Mouse (Mus musculus) liver, embryonic 13.5 days (tissue): Measurements from ENCODE around the gene Sh3bp2. TPM values are rescaled to one million over a fixed set of nuclear protein-coding genes. Genes with fewer than 3 reads are reported as not detected.

Experiments
- ATAC-seq: fragments of 200-750 bp; cut with Nextera tagmentation; 2 replicates; pipeline ENCODE4 v1.8.0; 2017; ENCODE audit warnings: low read depth, mild to moderate bottlenecking, moderate number of reproducible peaks, moderate library complexity
- DNase-seq: peaks from one replicate; pipeline ENCODE4 v3.0.0; 2022
- H3K27ac ChIP-seq: fragments of 300-500 bp; sonication (generic); 2 replicates; pipeline ENCODE4 v1.5.1; 2015; ENCODE audit warnings: moderate library complexity, mild to moderate bottlenecking, inconsistent platforms
- H3K27me3 ChIP-seq: fragments of 300-500 bp; sonication (generic); 2 replicates; pipeline ENCODE4 v1.6.1; 2015; ENCODE audit warnings: mild to moderate bottlenecking, inconsistent platforms
- H3K36me3 ChIP-seq: fragments of 300-500 bp; sonication (generic); 2 replicates; pipeline ENCODE4 v1.6.1; 2015; ENCODE audit warnings: mild to moderate bottlenecking, inconsistent platforms
- H3K4me1 ChIP-seq: fragments of 300-500 bp; sonication (generic); replicated peaks from 2 replicates; pipeline ENCODE4 v1.6.1; 2015; ENCODE audit warnings: inconsistent platforms
- H3K4me2 ChIP-seq: fragments of 300-500 bp; sonication (generic); 2 replicates; pipeline ENCODE4 v1.6.1; 2015; ENCODE audit warnings: inconsistent platforms, mild to moderate bottlenecking, moderate library complexity
- H3K4me3 ChIP-seq: fragments of 300-500 bp; sonication (generic); replicated peaks from 2 replicates; pipeline ENCODE4 v1.5.1; 2015; ENCODE audit warnings: mild to moderate bottlenecking, inconsistent platforms
- H3K9ac ChIP-seq: fragments of 300-500 bp; sonication (generic); 2 replicates; pipeline ENCODE4 v1.6.1; 2015; ENCODE audit warnings: mild to moderate bottlenecking, inconsistent platforms
- H3K9me3 ChIP-seq: fragments of 300-500 bp; sonication (generic); replicated peaks from 2 replicates; pipeline ENCODE4 v1.6.1; 2016; ENCODE audit warnings: inconsistent platforms
- WGBS: fragments of 180-500 bp; shearing (Covaris S2); methylation state at CpG from one replicate; pipeline ENCODE4 v1.1.7; 2015; ENCODE audit not compliant: insufficient replicate concordance; 5-methylcytosine and 5-hydroxymethylcytosine counted together
- polyA plus RNA-seq: library from polyadenylated mRNA; unstranded; fragments of >200 nt; fragmentation: Nextera tagmentation; extraction: Ambion mirVana; gene quantifications from 2 replicates; pipeline ENCODE4 v1.2.1, GENCODE M21; 2015

Sh3bp2 gene
- 2.4 and 4.4 TPM in 2 replicates for polyA plus RNA-seq

DNA sequence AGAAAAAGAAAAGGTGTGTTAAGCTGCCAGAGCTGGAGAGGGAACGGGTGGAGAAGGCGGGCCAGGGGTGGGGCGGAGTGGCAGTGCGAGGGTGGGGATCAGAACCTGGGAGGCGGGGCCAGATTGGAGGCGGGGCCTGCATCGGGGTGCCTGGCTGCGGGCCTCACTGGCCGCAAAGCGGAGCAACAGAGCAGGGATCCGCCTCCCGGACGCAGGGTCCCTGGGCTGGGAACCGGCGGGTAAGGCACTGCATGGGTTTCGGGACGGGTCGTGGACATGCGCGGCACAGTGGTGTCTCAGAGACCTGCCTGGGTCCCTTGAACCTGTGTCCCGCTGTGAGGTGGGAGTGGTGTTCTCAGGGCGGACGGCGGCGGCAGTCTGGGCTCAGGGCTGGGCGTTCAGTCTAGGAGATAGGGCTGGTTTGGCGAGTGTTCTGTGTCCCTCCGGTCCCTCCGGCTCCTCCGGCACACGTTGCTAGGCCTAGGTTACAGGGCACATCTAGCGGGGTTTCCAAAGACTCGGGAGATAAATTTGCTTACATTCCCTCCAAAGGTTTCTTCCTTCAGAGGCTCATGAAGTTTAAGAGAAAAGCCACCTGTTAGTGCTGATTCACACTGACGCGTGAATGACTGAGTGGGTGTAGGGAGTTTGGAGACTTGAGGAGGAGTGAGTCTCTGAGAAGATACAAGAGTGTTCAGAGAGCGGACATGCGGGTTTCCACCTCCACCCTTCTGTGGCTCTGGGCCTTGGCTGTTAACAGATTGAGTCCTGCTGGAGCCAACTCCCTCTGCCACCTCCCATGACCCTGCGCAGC is at the start of gene Sh3bp2:
Gene Sh3bp2, plus strand, starts transcription at position 176 of the 814 bp plus-strand sequence.
- peak within 1 kb of the TSS; percentile 84 for H3K4me2 ChIP-seq
- ATAC-seq (peak; percentile 94), DNase-seq (peak; percentile 96)
- no peaks in the 10 kb centered on the region for H3K9me3 ChIP-seq
- WGBS: under 1% methylated on average over 38 of the region's 38 CpGs
- peaks cover 10% of the 10 kb centered on the region; the same call in 1 of the 2 replicates for H3K27me3 ChIP-seq
- peaks cover 56% of the 10 kb centered on the region for H3K4me1 ChIP-seq
- peak within 1 kb of the TSS; percentile 76 for H3K9ac ChIP-seq
- H3K36me3 ChIP-seq: no peaks in the 10 kb centered on the region
- H3K27ac ChIP-seq: peak within 1 kb of the TSS; percentile 80
- peak within 1 kb of the TSS; percentile 75 for H3K4me3 ChIP-seq

DNA sequence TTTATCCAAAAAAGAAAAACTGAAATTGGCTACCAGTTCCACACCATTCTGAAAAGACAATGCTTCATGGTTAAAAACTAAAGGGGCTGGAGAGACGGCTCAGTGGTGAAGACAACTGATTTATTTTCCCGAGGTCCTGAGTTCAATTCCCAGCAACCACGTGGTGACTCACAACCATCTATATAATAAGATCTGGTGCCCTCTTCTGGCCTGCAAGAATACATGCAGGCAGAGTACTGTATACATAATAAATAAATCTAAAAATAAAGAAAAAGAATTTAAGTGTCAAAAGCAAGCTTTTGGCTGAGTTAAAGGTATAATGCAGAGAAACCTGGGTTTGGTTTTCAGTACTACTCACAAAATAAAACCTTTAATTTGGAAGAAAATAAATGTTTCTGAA is 44.7 kb upstream of the Sh3bp2 start:
- ATAC-seq: no peak

DNA sequence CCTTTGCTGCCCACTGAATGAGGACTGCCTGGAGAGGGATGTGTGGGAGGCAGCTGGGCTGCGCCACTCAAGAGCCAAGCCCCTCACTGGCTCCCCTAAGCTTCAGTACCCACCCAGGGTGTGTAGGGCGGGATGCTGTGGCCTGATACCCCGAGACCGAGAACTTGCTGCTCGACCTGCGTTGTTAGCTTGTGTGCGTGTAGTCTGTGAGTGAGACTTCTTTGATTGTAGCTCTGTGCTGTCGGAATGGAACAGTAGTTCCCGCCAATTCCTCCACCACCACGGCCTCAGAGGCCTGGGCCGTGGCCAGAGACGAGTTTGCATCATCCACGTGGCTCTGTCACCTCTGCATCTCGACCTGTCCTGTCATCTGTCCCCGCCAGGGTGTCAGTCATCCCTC is 39.9 kb upstream of the Sh3bp2 start:
- Histone ChIP-seq H3K4me3 (no peak overlapping the region), H3K27ac (no peak overlapping the region), H3K27me3 (no peaks in the 10 kb centered on the region), H3K4me1 (no peaks in the 10 kb centered on the region), H3K4me2 (no peak overlapping the region), H3K9me3 (no peaks in the 10 kb centered on the region), H3K9ac (no peak overlapping the region), H3K36me3 (peaks cover 36% of the 10 kb centered on the region)
- no peak for DNase-seq
- no peak for ATAC-seq
- 80% methylated on average over 15 of the region's 15 CpGs for WGBS

More for the DNA sequence above, 44.7 kb upstream of the Sh3bp2 start:
- WGBS: 78% methylated on average over 3 of the region's 3 CpGs
- Histone ChIP-seq H3K4me3 (no peak overlapping the region), H3K9me3 (no peaks in the 10 kb centered on the region), H3K4me2 (no peak overlapping the region), H3K9ac (no peak overlapping the region), H3K36me3 (peaks cover 57% of the 10 kb centered on the region), H3K27me3 (no peaks in the 10 kb centered on the region), H3K27ac (no peak overlapping the region), H3K4me1 (no peaks in the 10 kb centered on the region)
- DNase-seq: no peak

DNA sequence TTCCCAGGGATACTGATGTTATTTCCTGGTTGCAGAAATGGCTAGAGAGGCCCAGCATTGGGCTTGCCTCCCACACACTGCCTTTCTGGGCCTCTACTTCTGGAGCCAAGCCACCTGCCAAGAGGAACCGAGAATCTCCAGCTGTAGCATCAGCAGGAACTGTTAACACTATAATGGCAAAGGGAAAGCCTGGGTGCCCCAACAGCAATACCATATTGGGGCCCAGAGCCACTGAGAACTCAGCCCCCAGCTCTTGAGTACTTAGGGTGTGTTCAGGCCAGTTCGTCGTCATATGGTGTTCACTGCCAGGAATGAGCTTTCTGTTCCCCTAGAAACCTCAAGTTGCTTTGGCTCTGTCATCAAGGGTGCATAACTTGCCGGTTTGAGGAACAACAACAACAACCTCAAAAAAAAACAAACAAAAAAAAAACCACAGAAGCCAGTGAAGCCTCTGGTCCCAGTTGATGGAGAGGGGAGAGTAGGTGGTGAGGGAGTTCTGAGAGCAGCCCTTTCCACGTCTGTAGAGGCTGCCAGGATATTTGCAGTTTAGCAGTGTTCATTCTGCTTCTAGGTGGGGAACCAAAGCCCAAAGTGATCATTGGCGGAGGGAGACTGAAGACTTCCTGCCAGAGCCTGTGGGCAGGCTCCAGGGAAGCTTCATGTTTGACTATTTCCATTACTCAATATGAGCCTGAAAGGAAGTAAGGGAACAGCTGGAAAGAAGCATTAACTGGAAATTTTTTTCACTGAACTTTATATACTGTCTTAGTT is 38.1 kb upstream of the Sh3bp2 start:
- Histone ChIP-seq H3K36me3 (peaks cover 25% of the 10 kb centered on the region), H3K9me3 (no peaks in the 10 kb centered on the region), H3K27ac (no peak overlapping the region), H3K9ac (no peak overlapping the region), H3K4me2 (no peak overlapping the region), H3K4me3 (no peak overlapping the region), H3K4me1 (no peaks in the 10 kb centered on the region), H3K27me3 (no peaks in the 10 kb centered on the region)
- 64% methylated on average over 6 of the region's 6 CpGs for WGBS
- ATAC-seq: no peak
- no peak for DNase-seq

DNA sequence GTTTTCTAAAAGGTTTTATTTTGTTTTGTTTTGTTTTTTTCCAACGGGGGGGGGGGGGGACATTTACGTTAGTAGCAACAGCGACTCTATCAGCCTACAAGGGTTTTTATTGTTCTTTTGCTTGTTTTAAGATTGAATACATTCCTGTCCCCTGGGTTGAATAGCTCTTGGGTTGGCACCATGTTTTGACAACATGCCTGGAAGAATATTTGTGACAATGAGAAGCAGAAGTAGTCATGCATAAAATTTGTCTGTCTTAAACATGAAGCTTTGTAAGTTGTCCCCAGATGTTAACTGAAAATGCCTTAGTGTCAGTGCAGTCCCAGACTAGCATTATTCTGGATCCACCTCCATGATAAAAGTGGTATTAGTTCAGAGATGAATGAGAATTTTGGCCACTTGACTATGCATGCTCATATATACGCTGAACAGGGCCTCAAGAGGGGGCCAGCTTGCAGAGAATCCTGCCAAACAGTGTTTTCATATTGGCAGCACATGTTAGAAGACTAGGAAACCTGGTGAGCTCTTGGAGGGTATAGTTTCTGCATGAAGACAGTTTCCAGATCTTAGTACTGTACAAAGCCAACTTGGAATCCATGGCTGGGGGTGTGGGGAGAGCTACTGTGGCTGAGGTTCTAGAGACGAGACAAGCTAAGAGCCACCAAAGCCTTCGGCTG is 36.8 kb upstream of the Sh3bp2 start:
- Histone ChIP-seq H3K9me3 (no peaks in the 10 kb centered on the region), H3K36me3 (peaks cover 21% of the 10 kb centered on the region), H3K27me3 (no peaks in the 10 kb centered on the region), H3K4me1 (no peaks in the 10 kb centered on the region), H3K9ac (no peak overlapping the region), H3K4me3 (no peak overlapping the region), H3K27ac (no peak overlapping the region), H3K4me2 (no peak overlapping the region)
- DNase-seq (no peak), ATAC-seq (no peak)
- 76% methylated on average over 6 of the region's 6 CpGs for WGBS

DNA sequence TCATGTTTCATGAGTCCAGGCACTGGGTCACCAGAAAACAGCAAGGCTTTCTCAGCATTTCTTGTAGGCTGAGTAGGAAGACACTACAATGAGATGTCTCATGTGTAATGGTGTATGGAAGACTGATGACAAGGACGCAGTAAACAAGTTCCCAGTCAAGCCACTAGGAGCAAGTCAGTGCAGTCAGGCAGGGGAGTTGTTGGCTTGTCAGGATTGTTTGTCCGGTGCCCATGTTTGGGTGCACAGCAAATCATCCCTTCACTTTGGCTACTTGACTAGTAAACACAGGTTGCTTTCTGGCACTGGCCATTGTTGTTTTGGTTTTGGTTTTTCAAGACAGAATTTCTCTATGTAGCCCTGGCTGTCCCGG is 36.2 kb upstream of the Sh3bp2 start:
- 81% methylated on average over 3 of the region's 3 CpGs for WGBS
- Histone ChIP-seq H3K9ac (no peak overlapping the region), H3K9me3 (no peaks in the 10 kb centered on the region), H3K36me3 (peaks cover 21% of the 10 kb centered on the region), H3K27me3 (no peaks in the 10 kb centered on the region), H3K4me1 (no peaks in the 10 kb centered on the region), H3K27ac (no peak overlapping the region), H3K4me3 (no peak overlapping the region), H3K4me2 (no peak overlapping the region)
- no peak for DNase-seq
- no peak for ATAC-seq

DNA sequence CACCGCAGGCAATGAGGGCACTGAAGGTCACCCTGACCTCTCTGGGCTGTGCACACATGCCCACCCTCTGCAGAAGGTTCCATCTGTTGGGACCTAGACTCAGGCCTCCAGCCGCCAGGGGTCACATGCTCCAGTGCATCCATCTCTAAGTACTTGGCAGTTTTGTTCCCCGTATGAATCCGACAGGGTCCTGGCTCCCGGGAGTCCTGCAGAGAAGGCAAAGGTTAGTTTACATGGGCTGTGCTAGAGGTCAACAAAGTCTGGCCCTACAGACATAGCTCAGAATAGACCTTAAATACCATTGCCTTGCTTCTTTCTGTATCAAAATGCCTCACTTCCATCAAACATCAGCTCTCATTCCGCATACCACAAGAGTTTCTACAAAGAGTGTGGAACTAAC is 28.9 kb upstream of the Sh3bp2 start:
- H3K9me3 ChIP-seq: no peaks in the 10 kb centered on the region
- H3K36me3 ChIP-seq: peaks cover 17% of the 10 kb centered on the region; the same call in 1 of the 2 replicates
- H3K4me3 ChIP-seq: no peak overlapping the region
- no peak overlapping the region for H3K4me2 ChIP-seq
- H3K4me1 ChIP-seq: peaks cover 12% of the 10 kb centered on the region
- H3K27ac ChIP-seq: no peak overlapping the region
- H3K27me3 ChIP-seq: no peaks in the 10 kb centered on the region
- WGBS: 72% methylated on average over 6 of the region's 6 CpGs
- no peak overlapping the region for H3K9ac ChIP-seq
- ATAC-seq (peak; percentile 58), DNase-seq (no peak)

DNA sequence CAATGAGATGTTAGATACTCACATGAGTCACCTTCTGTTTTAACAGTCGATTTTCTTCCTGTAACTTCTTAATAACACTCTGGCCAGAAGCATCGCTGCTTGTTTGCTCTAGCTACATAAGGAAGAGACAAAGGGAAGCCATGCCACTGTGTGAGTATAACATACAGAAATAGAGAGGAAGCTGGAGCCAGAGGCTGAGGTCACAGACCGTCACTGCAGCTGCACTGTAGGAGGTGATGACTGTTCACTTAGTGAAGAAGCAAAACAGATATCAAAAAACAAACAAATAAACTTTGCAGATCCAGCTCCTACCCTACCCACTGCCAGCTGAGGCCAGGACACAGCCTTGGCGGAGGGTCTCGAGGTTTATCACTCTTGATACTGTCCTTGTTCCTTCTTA is 24.8 kb upstream of the Sh3bp2 start:
- no peak overlapping the region for H3K9ac ChIP-seq
- no peaks in the 10 kb centered on the region for H3K9me3 ChIP-seq
- no peaks in the 10 kb centered on the region for H3K27me3 ChIP-seq
- DNase-seq (no peak), ATAC-seq (no peak)
- H3K27ac ChIP-seq: no peak overlapping the region
- H3K4me1 ChIP-seq: peaks cover 12% of the 10 kb centered on the region
- 73% methylated on average over 5 of the region's 5 CpGs for WGBS
- H3K4me3 ChIP-seq: no peak overlapping the region
- peaks cover 26% of the 10 kb centered on the region; the same call in 1 of the 2 replicates for H3K36me3 ChIP-seq
- H3K4me2 ChIP-seq: no peak overlapping the region

DNA sequence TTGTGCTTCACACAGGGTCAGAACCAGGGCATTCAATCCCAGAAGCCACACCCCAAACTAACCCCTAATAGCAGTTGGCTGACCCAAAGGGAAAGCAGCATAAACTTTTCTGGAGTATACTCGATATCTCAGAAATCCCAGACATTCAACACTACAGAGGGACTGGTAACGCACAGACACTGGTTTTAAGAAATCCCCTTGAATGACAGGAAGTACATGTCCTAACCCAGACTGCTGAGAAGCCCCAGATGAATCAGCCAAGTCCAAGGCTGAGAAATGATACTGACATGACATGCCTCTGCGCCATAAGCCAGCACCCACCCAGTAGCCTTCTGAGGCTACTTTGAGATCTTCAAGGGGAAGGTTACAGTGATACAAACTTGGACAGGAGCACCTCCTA is 24.1 kb upstream of the Sh3bp2 start:
- Histone ChIP-seq H3K27me3 (no peaks in the 10 kb centered on the region), H3K4me2 (no peak overlapping the region), H3K27ac (no peak overlapping the region), H3K9ac (no peak overlapping the region), H3K36me3 (peaks cover 22% of the 10 kb centered on the region; the same call in 1 of the 2 replicates), H3K4me1 (peaks cover 6% of the 10 kb centered on the region), H3K4me3 (no peak overlapping the region), H3K9me3 (no peaks in the 10 kb centered on the region)
- WGBS: 72% methylated on average over 3 of the region's 3 CpGs
- DNase-seq (no peak), ATAC-seq (no peak)

DNA sequence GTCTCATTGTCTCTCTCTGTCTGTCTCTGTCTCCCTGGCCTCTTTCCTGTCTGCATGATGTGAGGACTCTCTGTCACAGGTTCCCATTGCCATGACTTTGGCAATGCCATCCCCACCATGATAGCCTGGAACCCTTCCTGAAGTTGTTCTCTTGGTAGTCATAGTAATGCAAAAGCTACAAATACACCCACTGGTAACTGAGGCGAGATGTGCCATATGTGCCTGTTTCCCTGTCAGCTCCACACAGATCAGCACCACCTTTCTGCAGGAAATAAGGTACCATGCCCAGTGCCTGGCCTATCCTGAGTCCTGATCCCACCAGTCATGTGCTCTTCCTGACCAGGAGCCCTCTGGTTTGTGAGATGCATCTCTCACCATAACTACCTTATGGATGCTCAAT is 23.2 kb upstream of the Sh3bp2 start:
- peaks cover 2% of the 10 kb centered on the region; the same call in 1 of the 2 replicates for H3K4me1 ChIP-seq
- H3K9me3 ChIP-seq: no peaks in the 10 kb centered on the region
- no peak overlapping the region for H3K4me3 ChIP-seq
- H3K27ac ChIP-seq: no peak overlapping the region
- 78% methylated on average over 1 of the region's 1 CpGs for WGBS
- ATAC-seq: 0 out of 2 replicates have a peak, but pooled peaks have one; percentile 7
- no peak overlapping the region for H3K9ac ChIP-seq
- no peak for DNase-seq
- no peak overlapping the region for H3K4me2 ChIP-seq
- H3K27me3 ChIP-seq: no peaks in the 10 kb centered on the region
- 0 out of 2 replicates have a peak, but pooled peaks cover 20% of the 10 kb centered on the region for H3K36me3 ChIP-seq

DNA sequence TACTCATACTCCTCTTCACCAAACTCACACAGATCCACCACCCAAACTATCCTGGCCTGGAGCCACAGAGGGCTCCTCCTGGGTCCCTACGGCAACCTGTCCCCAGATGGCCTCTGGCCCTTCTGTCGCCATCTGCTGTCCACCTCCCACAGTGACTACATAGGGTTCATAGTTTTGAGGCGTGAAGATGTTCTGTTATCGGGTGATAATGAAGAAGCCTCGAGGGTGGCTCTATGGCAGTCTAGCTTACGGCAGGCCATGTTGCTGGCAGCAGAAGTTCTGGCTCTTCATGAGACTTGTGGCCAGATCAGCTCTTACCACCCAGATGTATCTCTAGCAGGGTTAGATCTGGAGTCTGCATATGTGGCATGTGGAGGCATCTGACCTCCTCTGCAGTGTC is 22.8 kb upstream of the Sh3bp2 start:
- Histone ChIP-seq H3K9ac (no peak overlapping the region), H3K4me3 (no peak overlapping the region), H3K27ac (no peak overlapping the region), H3K36me3 (0 out of 2 replicates have a peak, but pooled peaks cover 20% of the 10 kb centered on the region), H3K9me3 (no peaks in the 10 kb centered on the region), H3K4me2 (no peak overlapping the region), H3K4me1 (no peaks in the 10 kb centered on the region), H3K27me3 (no peaks in the 10 kb centered on the region)
- DNase-seq: no peak
- 64% methylated on average over 6 of the region's 6 CpGs for WGBS
- ATAC-seq: peak; percentile 34; the same call in 1 of the 2 replicates
